Mouse (Mus musculus) lung, embryonic 15.5 days (tissue): ENCODE measurements at regions not wholly inside any gene's neighbourhood (a gene's known extent, or its start where the extent isn't known, plus 50 kb on each side); places are given as distances from the start of the nearest gene placed in this dataset.

ENCODE experiments used
- ATAC-seq: fragments of 200-750 bp; cut with Nextera tagmentation; 2 replicates; pipeline ENCODE4 v1.8.0; 2017; ENCODE audit warnings: moderate number of reproducible peaks, borderline replicate concordance; ENCODE audit not compliant: low FRiP score, low TSS enrichment; ENCODE audit errors: extremely low read depth
- H3K27ac ChIP-seq: fragments of 300-500 bp; sonication (generic); 2 replicates; pipeline ENCODE4 v1.5.1; 2015; ENCODE audit warnings: moderate library complexity, mild to moderate bottlenecking, inconsistent platforms
- H3K27me3 ChIP-seq: fragments of 300-500 bp; sonication (generic); 2 replicates; pipeline ENCODE4 v1.6.1; 2015; ENCODE audit warnings: inconsistent platforms
- H3K36me3 ChIP-seq: fragments of 300-500 bp; sonication (generic); 2 replicates; pipeline ENCODE4 v1.6.1; 2015; ENCODE audit warnings: inconsistent platforms
- H3K4me1 ChIP-seq: fragments of 300-500 bp; sonication (generic); 2 replicates; pipeline ENCODE4 v1.6.1; 2015; ENCODE audit warnings: inconsistent platforms
- H3K4me2 ChIP-seq: fragments of 300-500 bp; sonication (generic); 2 replicates; pipeline ENCODE4 v1.6.1; 2015; ENCODE audit warnings: inconsistent platforms, mild to moderate bottlenecking, moderate library complexity
- H3K4me3 ChIP-seq: fragments of 300-500 bp; sonication (generic); 2 replicates; pipeline ENCODE4 v1.5.1; 2015; ENCODE audit warnings: mild to moderate bottlenecking, inconsistent platforms
- H3K9ac ChIP-seq: fragments of 300-500 bp; sonication (generic); 2 replicates; pipeline ENCODE4 v1.6.1; 2015; ENCODE audit warnings: inconsistent platforms
- H3K9me3 ChIP-seq: fragments of 300-500 bp; sonication (generic); 2 replicates; pipeline ENCODE4 v1.6.1; 2016; ENCODE audit warnings: inconsistent platforms
- WGBS: fragments of 180-500 bp; shearing (Covaris S2); methylation state at CpG from one replicate; pipeline ENCODE4 v1.1.7; 2015; 5-methylcytosine and 5-hydroxymethylcytosine counted together

GRCm38 (mm10) chr7:116808475-116808874, 304.3 kb downstream of the Nucb2 start:
- WGBS, result 68% methylated on average over 3 of the region's 3 CpGs
- Histone ChIP-seq H3K9me3 (no peaks in the 10 kb centered on the region), H3K36me3 (no peaks in the 10 kb centered on the region), H3K27ac (no peak overlapping the region), H3K9ac (no peak overlapping the region), H3K27me3 (no peaks in the 10 kb centered on the region), H3K4me3 (no peak overlapping the region), H3K4me1 (no peaks in the 10 kb centered on the region), H3K4me2 (no peak overlapping the region)
- no peak for ATAC-seq

GRCm38 (mm10) chr7:116816494-116816893, 312.3 kb downstream of the Nucb2 start:
- Histone ChIP-seq H3K4me2 (no peak overlapping the region), H3K4me3 (no peak overlapping the region), H3K27me3 (no peaks in the 10 kb centered on the region), H3K36me3 (no peaks in the 10 kb centered on the region), H3K4me1 (no peaks in the 10 kb centered on the region), H3K9me3 (no peaks in the 10 kb centered on the region), H3K9ac (no peak overlapping the region), H3K27ac (no peak overlapping the region)
- ATAC-seq, result no peak
- WGBS, result 80% methylated on average over 2 of the region's 2 CpGs

- no peak overlapping the region for H3K27ac ChIP-seq
- no peak overlapping the region for H3K4me2 ChIP-seq
- no peaks in the 10 kb centered on the region for H3K27me3 ChIP-seq
- no peak overlapping the region for H3K4me3 ChIP-seq
- ATAC-seq, result no peak
- WGBS, result 67% methylated on average over 7 of the region's 7 CpGs
- H3K9ac ChIP-seq, result no peak overlapping the region
- no peaks in the 10 kb centered on the region for H3K4me1 ChIP-seq
- H3K9me3 ChIP-seq, result no peaks in the 10 kb centered on the region
- H3K36me3 ChIP-seq, result no peaks in the 10 kb centered on the region
These were observed 313.8 kb downstream of the Nucb2 start for GRCm38 (mm10) chr7:116817991-116818390.

DNA sequence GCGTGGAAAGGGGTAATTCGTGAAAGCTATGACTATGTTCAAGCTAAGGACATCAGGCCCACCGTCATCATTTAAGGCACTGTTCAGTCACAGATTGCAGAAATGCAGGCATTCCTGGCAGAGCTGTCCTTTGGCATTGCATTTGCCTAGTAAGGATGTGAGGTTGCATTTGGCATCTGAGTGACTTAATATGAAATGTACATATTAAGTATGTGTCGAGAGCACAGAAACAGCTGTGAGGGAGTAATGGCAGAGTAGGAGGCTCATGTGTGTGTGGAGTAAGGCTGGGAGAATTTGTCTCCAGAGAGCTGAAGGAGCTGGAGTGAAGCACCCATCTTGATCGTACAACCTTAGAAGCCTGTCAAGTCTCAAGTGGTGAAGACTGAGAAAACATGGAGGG, 316.4 kb downstream of the Nucb2 start:
- no peaks in the 10 kb centered on the region for H3K36me3 ChIP-seq
- no peaks in the 10 kb centered on the region for H3K27me3 ChIP-seq
- 66% methylated on average over 5 of the region's 5 CpGs for WGBS
- ATAC-seq, result no peak
- no peak overlapping the region for H3K4me3 ChIP-seq
- no peak overlapping the region for H3K9ac ChIP-seq
- no peaks in the 10 kb centered on the region for H3K4me1 ChIP-seq
- H3K27ac ChIP-seq, result no peak overlapping the region
- H3K9me3 ChIP-seq, result no peaks in the 10 kb centered on the region
- H3K4me2 ChIP-seq, result no peak overlapping the region

DNA sequence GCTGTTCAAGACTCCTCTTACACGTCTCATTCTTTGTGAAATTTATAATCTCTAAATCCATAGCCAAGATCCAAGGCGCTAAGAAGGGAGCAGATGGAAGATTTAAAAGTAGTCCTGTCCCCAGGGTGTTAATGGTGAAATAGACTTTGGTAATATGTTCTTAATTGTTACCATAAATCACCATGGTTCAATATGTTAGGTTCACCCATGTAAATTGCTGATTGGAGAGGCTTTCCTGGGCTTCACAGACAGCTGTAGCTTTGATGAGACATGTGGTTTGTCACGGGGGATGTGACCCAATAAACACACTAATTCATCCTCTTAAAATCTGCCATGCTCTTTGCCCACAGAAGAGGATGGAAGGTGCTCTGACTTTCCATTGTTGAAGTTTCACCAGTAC, 338.7 kb downstream of the Nucb2 start:
- WGBS, result 53% methylated on average over 3 of the region's 3 CpGs
- H3K36me3 ChIP-seq, result no peaks in the 10 kb centered on the region
- no peak overlapping the region for H3K27ac ChIP-seq
- no peak overlapping the region for H3K4me3 ChIP-seq
- no peaks in the 10 kb centered on the region for H3K4me1 ChIP-seq
- no peak overlapping the region for H3K9ac ChIP-seq
- H3K9me3 ChIP-seq, result no peaks in the 10 kb centered on the region
- ATAC-seq, result no peak
- H3K27me3 ChIP-seq, result no peaks in the 10 kb centered on the region
- no peak overlapping the region for H3K4me2 ChIP-seq

GRCm38 (mm10) chr7:116847846-116848730, 343.9 kb downstream of the Nucb2 start:
- ATAC-seq, result no peak
- Histone ChIP-seq H3K4me2 (no peak overlapping the region), H3K9ac (no peak overlapping the region), H3K27me3 (no peaks in the 10 kb centered on the region), H3K36me3 (no peaks in the 10 kb centered on the region), H3K9me3 (no peaks in the 10 kb centered on the region), H3K4me1 (no peaks in the 10 kb centered on the region), H3K27ac (no peak overlapping the region), H3K4me3 (no peak overlapping the region)
- 73% methylated on average over 17 of the region's 17 CpGs for WGBS

DNA sequence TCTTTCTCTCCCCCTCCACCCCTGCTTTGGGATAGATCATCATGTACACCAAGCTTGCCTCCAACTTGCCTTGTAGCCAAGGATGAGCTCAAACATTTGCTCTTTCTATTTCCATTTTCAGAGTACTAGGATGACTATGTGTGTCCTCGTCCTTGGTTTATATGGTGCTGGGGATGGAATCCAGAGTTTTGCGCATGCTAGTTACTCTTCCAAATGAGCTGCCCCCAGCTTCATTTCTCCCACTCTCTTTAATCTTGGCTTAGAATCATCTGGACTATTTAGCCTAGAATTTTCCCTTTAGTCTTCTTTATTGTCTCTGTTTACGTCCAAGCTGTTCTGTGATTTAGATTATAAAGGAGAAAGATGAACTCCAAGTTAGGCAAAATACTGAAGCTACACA, 349.2 kb downstream of the Nucb2 start:
- H3K9me3 ChIP-seq, result no peaks in the 10 kb centered on the region
- no peaks in the 10 kb centered on the region for H3K4me1 ChIP-seq
- H3K4me2 ChIP-seq, result no peak overlapping the region
- no peak overlapping the region for H3K9ac ChIP-seq
- H3K27me3 ChIP-seq, result no peaks in the 10 kb centered on the region
- no peak overlapping the region for H3K4me3 ChIP-seq
- no peaks in the 10 kb centered on the region for H3K36me3 ChIP-seq
- 83% methylated on average over 3 of the region's 3 CpGs for WGBS
- no peak for ATAC-seq
- no peak overlapping the region for H3K27ac ChIP-seq

- no peak overlapping the region for H3K4me2 ChIP-seq
- no peak overlapping the region for H3K4me3 ChIP-seq
- H3K9ac ChIP-seq, result no peak overlapping the region
- no peak overlapping the region for H3K27ac ChIP-seq
- ATAC-seq, result no peak
- 72% methylated on average over 5 of the region's 5 CpGs for WGBS
- H3K4me1 ChIP-seq, result no peaks in the 10 kb centered on the region
- no peaks in the 10 kb centered on the region for H3K9me3 ChIP-seq
- H3K27me3 ChIP-seq, result no peaks in the 10 kb centered on the region
- H3K36me3 ChIP-seq, result no peaks in the 10 kb centered on the region
These were observed 353.0 kb downstream of the Nucb2 start for GRCm38 (mm10) chr7:116857141-116857540.

DNA sequence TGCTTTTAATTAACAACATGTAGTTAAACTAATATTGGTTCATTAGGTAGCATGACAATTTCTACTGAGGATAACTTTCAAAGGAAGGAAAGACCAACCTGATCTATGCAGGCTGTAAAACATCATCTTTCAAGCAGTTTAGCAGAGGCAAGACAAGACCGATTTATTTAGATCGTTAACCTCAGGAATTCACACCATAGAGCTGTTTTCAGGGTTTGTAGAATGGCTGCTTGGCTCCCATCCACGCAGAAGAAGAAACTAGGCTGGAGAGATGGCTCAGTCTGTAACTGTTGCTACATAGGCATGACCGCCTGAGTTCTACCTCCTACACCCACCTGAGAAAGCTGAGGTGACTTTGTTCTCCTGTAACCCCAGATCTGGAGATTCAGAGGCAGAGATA, 353.6 kb downstream of the Nucb2 start:
- Histone ChIP-seq H3K36me3 (no peaks in the 10 kb centered on the region), H3K4me2 (no peak overlapping the region), H3K4me1 (no peaks in the 10 kb centered on the region), H3K27ac (no peak overlapping the region), H3K4me3 (no peak overlapping the region), H3K9me3 (no peaks in the 10 kb centered on the region), H3K9ac (no peak overlapping the region), H3K27me3 (no peaks in the 10 kb centered on the region)
- ATAC-seq, result no peak
- 74% methylated on average over 4 of the region's 4 CpGs for WGBS

GRCm38 (mm10) chr7:116882268-116882964, 378.2 kb downstream of the Nucb2 start:
- no peaks in the 10 kb centered on the region for H3K36me3 ChIP-seq
- no peak overlapping the region for H3K27ac ChIP-seq
- H3K9ac ChIP-seq, result no peak overlapping the region
- no peak overlapping the region for H3K4me2 ChIP-seq
- no peak for ATAC-seq
- WGBS, result 69% methylated on average over 5 of the region's 5 CpGs
- no peak overlapping the region for H3K4me3 ChIP-seq
- no peaks in the 10 kb centered on the region for H3K4me1 ChIP-seq
- no peaks in the 10 kb centered on the region for H3K27me3 ChIP-seq
- no peaks in the 10 kb centered on the region for H3K9me3 ChIP-seq

GRCm38 (mm10) chr7:116893846-116894245, 389.7 kb downstream of the Nucb2 start:
- H3K9me3 ChIP-seq, result no peaks in the 10 kb centered on the region
- no peak overlapping the region for H3K27ac ChIP-seq
- no peak overlapping the region for H3K4me3 ChIP-seq
- ATAC-seq, result no peak
- WGBS, result 82% methylated on average over 6 of the region's 6 CpGs
- H3K4me1 ChIP-seq, result no peaks in the 10 kb centered on the region
- H3K4me2 ChIP-seq, result no peak overlapping the region
- H3K36me3 ChIP-seq, result no peaks in the 10 kb centered on the region
- no peak overlapping the region for H3K9ac ChIP-seq
- H3K27me3 ChIP-seq, result no peaks in the 10 kb centered on the region

- no peak for ATAC-seq
- Histone ChIP-seq H3K9ac (no peak overlapping the region), H3K4me3 (no peak overlapping the region), H3K27ac (no peak overlapping the region), H3K9me3 (no peaks in the 10 kb centered on the region), H3K36me3 (no peaks in the 10 kb centered on the region), H3K27me3 (no peaks in the 10 kb centered on the region), H3K4me1 (no peaks in the 10 kb centered on the region), H3K4me2 (no peak overlapping the region)
- WGBS, result 22% methylated on average over 6 of the region's 6 CpGs
These were observed 411.6 kb downstream of the Nucb2 start for GRCm38 (mm10) chr7:116915797-116916196.
